In the genomic region with DNA sequence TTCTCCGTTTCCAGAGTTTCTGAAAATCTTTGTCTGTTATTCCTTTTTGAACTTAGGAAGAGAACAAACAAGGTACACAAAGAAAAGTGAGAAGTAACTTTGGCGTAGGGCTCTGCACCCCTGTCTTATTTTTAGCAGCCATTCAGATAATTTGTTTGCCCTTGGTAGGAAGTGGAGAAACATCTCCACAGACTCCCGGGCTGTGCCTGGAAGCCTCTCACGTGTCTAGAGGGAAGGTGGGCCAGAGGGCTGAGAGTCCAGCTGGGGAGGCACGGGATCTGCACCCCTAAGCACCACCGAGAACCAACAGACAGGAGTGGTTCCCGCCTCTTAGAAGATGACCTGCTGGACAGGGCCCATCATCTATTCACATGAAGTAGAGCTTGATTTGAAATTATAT, we compare ENCODE assay signal across 24 mouse cellular contexts.
"Had no signal": no experiment of that assay in that cellular context is flagged by ENCODE, and none has a peak within 500 bp of the region (broad histone marks: within the 10 kb centered on the region; RNA-seq: fewer than 3 reads in every experiment).

No protein-coding gene starts in this region.

- H3K27me3 ChIP-seq: heart, embryonic 13.5 days; heart, embryonic 15.5 days; hindbrain, embryonic 13.5 days; hindbrain, embryonic 15.5 days; kidney, embryonic 15.5 days; limb, embryonic 13.5 days; limb, embryonic 15.5 days; liver, embryonic 12.5 days had no signal

- H3K36me3 ChIP-seq: heart, embryonic 13.5 days; heart, embryonic 15.5 days; hindbrain, embryonic 13.5 days; hindbrain, embryonic 15.5 days; kidney, embryonic 15.5 days; limb, embryonic 13.5 days; limb, embryonic 15.5 days; liver, embryonic 12.5 days had no signal

- H3K9me3 ChIP-seq: heart, embryonic 13.5 days; heart, embryonic 15.5 days; hindbrain, embryonic 13.5 days; hindbrain, embryonic 15.5 days; kidney, embryonic 15.5 days; limb, embryonic 13.5 days; limb, embryonic 15.5 days; liver, embryonic 12.5 days had no signal

- DNase-seq: gastrocnemius, postnatal 14 days; gastrocnemius, postnatal 36 days; heart, postnatal 14 days; kidney, adult 11 months; kidney, adult 2 months; kidney, adult 9 months; kidney, postnatal 14 days; kidney, postnatal 36 days; layer of hippocampus, adult 9-11 months; layer of hippocampus, postnatal 36 days; left cerebral cortex, postnatal 4 days; lung, adult 18-20 months had no signal

- H3K27ac ChIP-seq: heart, embryonic 13.5 days; heart, embryonic 15.5 days; hindbrain, embryonic 13.5 days; hindbrain, embryonic 15.5 days; hindbrain, postnatal 0 days; kidney, embryonic 15.5 days; kidney, postnatal 0 days; limb, embryonic 13.5 days; limb, embryonic 15.5 days; liver, embryonic 12.5 days; liver, embryonic 14.5 days had no signal

- H3K4me1 ChIP-seq: hindbrain, embryonic 15.5 days; liver, embryonic 12.5 days had no signal

- H3K4me3 ChIP-seq: heart, embryonic 13.5 days; heart, embryonic 15.5 days; hindbrain, embryonic 13.5 days; hindbrain, embryonic 15.5 days; kidney, embryonic 15.5 days; limb, embryonic 13.5 days; limb, embryonic 15.5 days; liver, embryonic 12.5 days had no signal

- H3K9ac ChIP-seq: heart, embryonic 13.5 days; heart, embryonic 15.5 days; hindbrain, embryonic 13.5 days; hindbrain, embryonic 15.5 days; kidney, embryonic 15.5 days; limb, embryonic 13.5 days; limb, embryonic 15.5 days; liver, embryonic 12.5 days; liver, embryonic 14.5 days had no signal

- H3K4me2 ChIP-seq: heart, embryonic 13.5 days; heart, embryonic 15.5 days; hindbrain, embryonic 13.5 days; hindbrain, embryonic 15.5 days; kidney, embryonic 15.5 days; limb, embryonic 13.5 days; limb, embryonic 15.5 days; liver, embryonic 12.5 days had no signal

- ATAC-seq: hindbrain, postnatal 0 days; intestine, embryonic 16.5 days; liver, embryonic 12.5 days had no signal
